Mouse (Mus musculus): Measurements from ENCODE around the gene Clcn2. TPM values are rescaled to one million over a fixed set of nuclear protein-coding genes. Genes with fewer than 3 reads are reported as not detected.
"Not testable (repeated sequence)": the region's sequence is repeated elsewhere in the genome, so short reads cannot be mapped to it uniquely, and the experiment has no call there.

Gene Clcn2
- polyA plus RNA-seq, 1 experiment from 2014 or later = 15.3 TPM

- Histone ChIP-seq H3K9ac (peak overlapping the region; percentile 78), H3K36me3 (peaks cover 30% of the 10 kb centered on the region), H3K4me1 (peaks cover 21% of the 10 kb centered on the region), H3K4me3 (replicated peaks) (peak overlapping the region; percentile 88), H3K9me3 (no peaks in the 10 kb centered on the region), H3K27ac (peak overlapping the region; percentile 95), H3K27me3 (replicated peaks) (no peaks in the 10 kb centered on the region), H3K4me2 (peak overlapping the region; percentile 89)
- WGBS = 0% methylated on average over 56 of the region's 78 CpGs
- ATAC-seq (ENCODE audit: insufficient read depth, low FRiP score, low read depth) = peak; percentile 68
Observed at GRCm38 (mm10) chr16:20672965-20673705, 44.4 kb downstream of the Clcn2 start.

- Histone ChIP-seq H3K4me1 (peaks cover 16% of the 10 kb centered on the region), H3K27ac (peak overlapping the region; percentile 95), H3K27me3 (replicated peaks) (no peaks in the 10 kb centered on the region), H3K9ac (peak overlapping the region; percentile 78), H3K4me3 (replicated peaks) (peak overlapping the region; percentile 88), H3K36me3 (peaks cover 23% of the 10 kb centered on the region), H3K4me2 (peak overlapping the region; percentile 89), H3K9me3 (no peaks in the 10 kb centered on the region)
- under 1% methylated on average over 38 of the region's 38 CpGs for WGBS
- ATAC-seq (ENCODE audit: insufficient read depth, low FRiP score, low read depth) = peak; percentile 92
Observed at GRCm38 (mm10) chr16:20672500-20672902, 45.0 kb downstream of the Clcn2 start.

- Histone ChIP-seq H3K27ac (peak overlapping the region; percentile 36; the same call in 1 of the 2 replicates), H3K4me3 (replicated peaks) (peak overlapping the region; percentile 88)
Observed at GRCm38 (mm10) chr16:20671886-20672285, 45.7 kb downstream of the Clcn2 start.

DNA sequence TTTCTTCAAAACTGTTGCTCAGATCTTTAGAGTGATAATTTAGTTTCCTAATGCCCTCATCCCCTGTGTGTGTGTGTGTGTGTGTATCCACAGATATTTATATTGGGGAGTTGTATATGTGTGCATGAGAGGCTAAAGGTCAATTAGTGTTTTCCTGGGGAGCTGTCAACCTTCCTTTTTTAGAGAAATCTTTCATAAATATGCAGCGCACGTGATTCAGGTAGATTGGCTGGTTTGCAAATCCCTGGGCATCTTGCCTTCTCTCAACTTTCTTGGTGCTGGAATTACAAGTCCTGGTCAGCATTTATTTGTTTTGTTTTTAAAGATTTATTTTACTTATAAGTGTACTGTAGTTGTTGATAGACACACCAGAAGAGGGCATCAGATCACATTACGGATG, 47.3 kb downstream of the Clcn2 start:
- no peaks in the 10 kb centered on the region for H3K9me3 ChIP-seq
- no peak overlapping the region for H3K27ac ChIP-seq
- no peak for ATAC-seq (ENCODE audit: insufficient read depth, low FRiP score, low read depth)
- no peaks in the 10 kb centered on the region for H3K27me3 ChIP-seq (replicated peaks)
- no peak overlapping the region for H3K9ac ChIP-seq
- H3K4me3 ChIP-seq (replicated peaks) = no peak overlapping the region
- no peak overlapping the region for H3K4me2 ChIP-seq
- WGBS = 89% methylated on average over 3 of the region's 3 CpGs
- H3K4me1 ChIP-seq = peaks cover 14% of the 10 kb centered on the region
- peaks cover 7% of the 10 kb centered on the region; the same call in 1 of the 2 replicates for H3K36me3 ChIP-seq

More at GRCm38 (mm10) chr16:20671886-20672285, 45.7 kb downstream of the Clcn2 start:
- H3K9ac ChIP-seq = no peak overlapping the region
- H3K9me3 ChIP-seq = no peaks in the 10 kb centered on the region
- H3K4me2 ChIP-seq = peak overlapping the region; percentile 57
- no peaks in the 10 kb centered on the region for H3K27me3 ChIP-seq (replicated peaks)
- WGBS = 21% methylated on average over 6 of the region's 6 CpGs
- peaks cover 20% of the 10 kb centered on the region for H3K36me3 ChIP-seq
- no peak for ATAC-seq (ENCODE audit: insufficient read depth, low FRiP score, low read depth)
- peaks cover 14% of the 10 kb centered on the region for H3K4me1 ChIP-seq

GRCm38 (mm10) chr16:20668013-20668412, 49.5 kb downstream of the Clcn2 start, which contains the start of gene Eif4g1:
Gene Eif4g1 (plus strand): TSS chr16:20668313.
- not testable (repeated sequence) for H3K4me3 ChIP-seq (replicated peaks); H3K4me2 ChIP-seq; H3K9me3 ChIP-seq; ATAC-seq (ENCODE audit: insufficient read depth, low FRiP score, low read depth); H3K27me3 ChIP-seq (replicated peaks); H3K36me3 ChIP-seq; H3K27ac ChIP-seq; H3K9ac ChIP-seq; H3K4me1 ChIP-seq
- WGBS = 94% methylated on average over 6 of the region's 6 CpGs

DNA sequence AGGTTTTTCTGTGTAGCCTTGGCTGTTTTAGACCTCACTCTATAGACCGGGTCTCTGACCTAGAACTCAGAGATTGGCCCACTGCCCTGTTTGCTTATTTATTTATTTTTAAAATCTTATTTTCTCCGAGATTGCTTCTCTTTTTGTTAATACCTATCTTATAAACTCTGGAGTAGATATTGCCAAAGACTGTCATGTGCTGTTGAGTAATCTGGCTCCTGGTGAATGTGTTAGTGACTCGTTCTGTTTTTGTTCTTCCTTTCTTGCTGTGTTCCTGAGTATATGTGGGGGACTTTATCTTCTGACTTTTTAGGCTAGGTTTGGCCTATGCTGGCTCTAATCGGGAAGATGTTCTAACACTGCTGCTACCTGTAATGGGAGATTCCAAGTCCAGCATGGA, 59.9 kb downstream of the Clcn2 start:
- no peaks in the 10 kb centered on the region for H3K4me1 ChIP-seq
- ATAC-seq (ENCODE audit: insufficient read depth, low FRiP score, low read depth) = no peak
- peaks cover 73% of the 10 kb centered on the region for H3K36me3 ChIP-seq
- H3K9me3 ChIP-seq = no peaks in the 10 kb centered on the region
- H3K4me2 ChIP-seq = no peak overlapping the region
- no peaks in the 10 kb centered on the region for H3K27me3 ChIP-seq (replicated peaks)
- no peak overlapping the region for H3K27ac ChIP-seq
- no peak overlapping the region for H3K9ac ChIP-seq
- 89% methylated on average over 4 of the region's 4 CpGs for WGBS
- no peak overlapping the region for H3K4me3 ChIP-seq (replicated peaks)

DNA sequence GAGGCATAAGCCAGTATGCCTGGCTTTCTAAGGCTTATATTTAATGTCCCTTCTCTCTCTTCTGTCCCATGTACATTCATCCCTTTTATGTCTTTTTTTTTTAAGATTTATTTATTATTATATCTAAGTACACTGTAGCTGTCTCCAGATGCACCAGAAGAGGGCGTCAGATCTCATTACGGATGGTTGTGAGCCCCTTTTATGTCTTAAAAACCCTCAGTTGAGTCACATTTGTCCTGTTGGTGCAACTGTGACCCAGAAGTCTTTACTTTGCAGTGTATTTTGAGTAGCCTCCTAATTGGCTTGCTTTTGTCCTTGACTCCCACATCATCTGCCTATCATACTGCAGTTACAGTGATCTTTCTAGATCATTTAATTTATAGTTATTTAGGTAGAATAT, 64.2 kb downstream of the Clcn2 start:
- H3K4me2 ChIP-seq = no peak overlapping the region

More for the DNA sequence above, 64.2 kb downstream of the Clcn2 start:
- Histone ChIP-seq H3K9me3 (no peaks in the 10 kb centered on the region), H3K4me1 (0 out of 2 replicates have a peak, but pooled peaks cover 3% of the 10 kb centered on the region), H3K9ac (no peak overlapping the region), H3K27me3 (replicated peaks) (no peaks in the 10 kb centered on the region), H3K4me3 (replicated peaks) (no peak overlapping the region), H3K36me3 (peaks cover 33% of the 10 kb centered on the region), H3K27ac (no peak overlapping the region)
- 44% methylated on average over 2 of the region's 2 CpGs for WGBS
- ATAC-seq (ENCODE audit: insufficient read depth, low FRiP score, low read depth) = no peak

Other genes with a start within 250 kb of the Clcn2 start
- 90.2 and 95.0 TPM in 2 replicates for gene Eif2b5, start 218.9 kb downstream of the Clcn2 start, polyA plus RNA-seq (2015; fragmentation: Nextera tagmentation; extraction: Ambion mirVana)
- 21.2 and 26.9 TPM in 2 replicates for gene Dvl3, start 200.8 kb downstream of the Clcn2 start, polyA plus RNA-seq (2015; fragmentation: Nextera tagmentation; extraction: Ambion mirVana)
- 518 and 580 TPM in 2 replicates for gene Ap2m1, start 182.3 kb downstream of the Clcn2 start, polyA plus RNA-seq (2015; fragmentation: Nextera tagmentation; extraction: Ambion mirVana)
- 50.6 and 65.0 TPM in 2 replicates for gene Abcf3, start 169.2 kb downstream of the Clcn2 start, polyA plus RNA-seq (2015; fragmentation: Nextera tagmentation; extraction: Ambion mirVana)
- gene Vwa5b2, start 128.3 kb downstream of the Clcn2 start, polyA plus RNA-seq (2015; fragmentation: Nextera tagmentation; extraction: Ambion mirVana) = 5.5 and 7.3 TPM in 2 replicates
- gene Eef1akmt4, start 106.2 kb downstream of the Clcn2 start, polyA plus RNA-seq (2015; fragmentation: Nextera tagmentation; extraction: Ambion mirVana) = 31.6 and 32.3 TPM in 2 replicates
- gene Gm49333, start 106.1 kb downstream of the Clcn2 start, polyA plus RNA-seq (2015; fragmentation: Nextera tagmentation; extraction: Ambion mirVana) = 0.15 TPM in 1 of 2 replicates, not detected in the other
- 38.3 and 39.6 TPM in 2 replicates for gene Alg3, start 106.0 kb downstream of the Clcn2 start, polyA plus RNA-seq (2015; fragmentation: Nextera tagmentation; extraction: Ambion mirVana)
- 1.3 and 1.4 TPM in 2 replicates for gene Camk2n2, start 96.5 kb downstream of the Clcn2 start, polyA plus RNA-seq (2015; fragmentation: Nextera tagmentation; extraction: Ambion mirVana)
- 2.0 and 2.7 TPM in 2 replicates for gene Ece2, start 87.9 kb downstream of the Clcn2 start, polyA plus RNA-seq (2015; fragmentation: Nextera tagmentation; extraction: Ambion mirVana)
- gene Psmd2, start 66.1 kb downstream of the Clcn2 start, polyA plus RNA-seq (2015; fragmentation: Nextera tagmentation; extraction: Ambion mirVana) = 265 and 291 TPM in 2 replicates
- 168 and 190 TPM in 2 replicates for gene Eif4g1, start 49.4 kb downstream of the Clcn2 start, polyA plus RNA-seq (2015; fragmentation: Nextera tagmentation; extraction: Ambion mirVana)
- gene Fam131a, start 24.5 kb downstream of the Clcn2 start, polyA plus RNA-seq (2015; fragmentation: Nextera tagmentation; extraction: Ambion mirVana) = 8.5 and 9.1 TPM in 2 replicates
- 95.7 and 97.3 TPM in 2 replicates for gene Polr2h, start 81 bp downstream of the Clcn2 start, polyA plus RNA-seq (2015; fragmentation: Nextera tagmentation; extraction: Ambion mirVana)
- gene Chrd, start 15.4 kb upstream of the Clcn2 start, polyA plus RNA-seq (2015; fragmentation: Nextera tagmentation; extraction: Ambion mirVana) = 4.0 and 4.7 TPM in 2 replicates
- 1.0 and 1.1 TPM in 2 replicates for gene Thpo, start 16.8 kb upstream of the Clcn2 start, polyA plus RNA-seq (2015; fragmentation: Nextera tagmentation; extraction: Ambion mirVana)